Mouse (Mus musculus): ENCODE data around the gene Spata6.

The Spata6 gene

GRCm38 (mm10) chr4:111719776-111720661 lies at the start of gene Spata6:
TSS of gene Spata6 (plus strand) at chr4:111719984.
- DNase-seq (ENCODE audit: low spot score in 2 of 2): peak; percentile 83 to 88

DNA sequence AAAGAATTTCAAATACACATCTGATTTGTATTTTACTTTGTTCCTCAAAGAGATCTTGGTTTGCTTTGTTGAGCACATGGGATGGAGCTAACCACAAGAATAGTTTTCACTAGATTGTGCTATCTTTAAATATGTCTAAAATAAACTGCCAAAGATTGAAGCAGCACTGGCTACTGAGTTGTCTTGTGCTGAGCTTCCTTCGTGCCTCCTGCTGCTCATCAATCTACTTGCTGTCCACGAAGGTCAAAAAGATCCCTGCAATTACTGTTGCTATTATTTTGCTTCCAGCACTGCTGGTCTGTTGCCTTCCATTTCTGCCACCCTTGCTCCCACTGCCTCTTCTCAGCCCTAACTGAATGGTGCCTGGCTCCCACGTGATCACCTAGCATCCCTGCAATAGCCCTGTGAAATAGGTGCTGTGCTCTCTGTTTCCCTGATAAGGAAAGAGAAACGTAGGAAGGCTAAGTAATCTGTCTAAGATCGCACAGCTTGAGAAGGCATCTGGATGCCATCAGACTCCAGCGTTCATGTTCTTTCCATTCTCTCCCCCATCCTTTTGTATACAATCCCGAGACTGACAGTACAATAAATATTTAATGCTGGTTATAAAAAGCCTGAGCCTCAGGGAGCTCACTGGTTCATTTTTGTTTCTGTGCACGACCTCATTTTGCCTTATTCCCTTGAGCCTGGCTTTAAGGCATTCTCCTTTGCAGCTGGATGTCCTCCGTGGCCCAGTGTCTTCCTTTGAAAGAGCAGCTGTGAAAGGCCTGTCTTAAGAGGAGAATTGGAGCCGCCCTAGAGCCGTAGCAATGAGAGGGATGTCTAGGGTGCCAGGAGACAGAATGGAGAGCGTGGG lies 49.0 kb upstream of the Spata6 start:
- DNase-seq (ENCODE audit: low spot score in 2 of 2): no peak

GRCm38 (mm10) chr4:111671440-111671839 lies 48.3 kb upstream of the Spata6 start:
- no peak for DNase-seq (ENCODE audit: low spot score in 2 of 2)

DNA sequence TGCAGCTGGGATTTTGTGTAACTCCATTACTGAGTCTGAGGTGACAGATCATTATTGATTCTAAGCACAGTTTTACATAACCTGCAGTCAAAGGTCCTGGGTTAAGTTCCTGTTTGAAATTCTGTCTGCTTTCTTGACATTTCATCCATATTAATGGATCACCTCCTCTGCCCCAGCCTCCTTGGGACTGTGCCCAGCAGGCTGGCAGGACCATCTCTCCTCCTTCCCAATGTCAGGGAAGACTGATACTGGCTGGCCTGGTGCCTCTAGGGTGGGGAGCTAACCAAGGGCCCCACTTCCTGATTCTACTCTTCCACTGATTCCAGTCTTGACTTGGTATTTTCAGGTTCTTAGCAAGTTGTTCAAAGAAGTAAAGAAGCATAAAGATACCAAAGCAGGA lies 45.9 kb upstream of the Spata6 start:
- DNase-seq (ENCODE audit: low spot score in 2 of 2): no peak

GRCm38 (mm10) chr4:111681926-111682325 lies 37.9 kb upstream of the Spata6 start:
- no peak for DNase-seq (ENCODE audit: low spot score in 2 of 2)

DNA sequence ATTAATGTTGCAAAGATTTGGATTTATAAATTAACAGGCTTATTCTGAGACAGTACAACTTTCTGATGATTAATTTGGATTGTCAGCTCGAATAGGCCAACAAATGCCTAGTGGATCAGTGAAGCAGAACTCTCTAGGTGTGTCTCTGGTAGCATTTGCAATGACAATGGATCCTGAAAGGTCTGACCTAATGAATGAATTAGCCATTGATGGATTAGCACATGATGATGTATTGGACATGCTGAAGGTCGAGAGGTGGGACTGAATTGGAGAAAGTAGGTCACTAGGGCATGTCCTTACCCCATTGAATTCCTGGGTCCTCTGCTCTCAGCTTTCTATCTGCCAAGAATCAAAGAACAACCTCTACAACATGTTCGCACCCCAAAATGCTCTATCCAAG lies 37.0 kb upstream of the Spata6 start:
- no peak for DNase-seq (ENCODE audit: low spot score in 2 of 2)

DNA sequence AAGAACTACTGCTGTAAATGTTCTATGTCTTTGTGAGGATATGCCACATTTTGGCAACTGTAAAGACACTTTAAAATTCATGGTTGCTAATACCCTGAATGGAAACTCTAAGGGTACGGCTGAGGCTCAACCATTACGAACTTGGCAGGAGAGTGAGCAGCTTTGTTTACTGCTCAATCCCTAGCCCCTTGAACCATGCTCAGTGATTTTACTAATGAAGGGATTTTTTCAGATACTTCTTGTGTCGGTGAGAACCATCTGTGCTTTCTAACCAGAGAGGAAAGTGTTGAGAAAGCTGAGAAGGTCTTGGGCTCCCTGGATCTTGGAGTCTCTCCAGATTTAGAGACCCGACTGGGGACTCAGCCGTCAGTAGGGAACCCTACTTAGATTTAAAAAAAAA lies 35.9 kb upstream of the Spata6 start:
- DNase-seq (ENCODE audit: low spot score in 2 of 2): no peak

DNA sequence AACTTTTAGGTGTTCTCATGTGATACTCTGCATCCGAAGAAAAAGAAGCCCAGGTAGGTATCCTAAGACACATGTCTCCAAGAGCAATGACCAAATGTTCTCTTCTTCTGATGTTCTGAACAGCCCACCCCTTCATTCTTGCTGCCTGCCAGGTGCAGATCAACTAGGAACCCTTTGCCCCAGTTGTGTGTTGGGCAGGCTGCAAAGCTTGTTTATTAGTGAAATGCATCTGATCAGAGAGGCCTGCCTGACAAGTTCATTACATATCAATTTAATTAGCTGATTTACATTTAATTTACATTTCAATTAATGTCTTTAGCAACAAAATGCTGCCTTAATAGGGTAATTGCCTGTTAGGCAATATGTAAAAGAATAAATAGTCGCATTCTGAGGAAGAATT lies 33.8 kb upstream of the Spata6 start:
- no peak for DNase-seq (ENCODE audit: low spot score in 2 of 2)

DNA sequence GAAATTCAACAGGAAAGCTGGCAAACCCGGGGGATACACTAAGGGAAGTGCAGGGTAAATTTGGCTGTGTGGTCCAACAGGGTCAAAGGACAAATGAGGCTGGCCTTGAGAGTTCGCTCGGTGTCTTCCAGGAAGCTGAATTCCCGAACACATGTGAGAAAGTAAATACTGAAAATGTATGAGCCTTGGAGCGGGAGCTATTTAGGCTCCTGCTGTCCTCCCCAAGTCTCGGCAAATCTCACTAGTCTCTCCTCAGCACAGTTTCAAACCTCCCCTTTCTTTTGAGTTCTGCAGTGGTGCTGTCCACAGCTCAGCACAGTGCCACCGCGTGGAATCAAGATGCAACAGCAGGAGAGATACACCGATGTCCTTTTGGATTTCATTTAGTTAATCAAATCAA lies 32.8 kb upstream of the Spata6 start:
- DNase-seq (ENCODE audit: low spot score in 2 of 2): peak in 1 of 2 experiments; percentile 13

DNA sequence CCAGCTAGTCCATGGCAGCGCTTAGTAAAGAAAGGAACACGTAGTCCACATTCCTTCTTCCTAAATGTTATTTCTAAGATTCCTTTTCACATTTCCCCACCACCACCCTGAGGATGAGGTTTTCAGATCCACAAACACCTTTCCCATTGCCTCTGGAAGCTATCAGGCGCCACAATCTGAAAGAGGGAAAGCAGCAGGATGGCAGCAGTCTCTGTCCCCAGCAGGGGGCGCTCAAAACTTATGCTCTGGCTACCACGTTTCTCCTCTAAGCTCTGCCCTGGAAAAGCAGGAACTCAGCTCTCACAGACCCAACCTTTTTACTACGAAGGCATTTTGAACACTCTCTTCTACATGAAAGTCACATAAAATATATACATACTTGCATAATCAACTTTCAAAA lies 32.2 kb upstream of the Spata6 start:
- peak; percentile 18 to 46 for DNase-seq (ENCODE audit: low spot score in 2 of 2)

GRCm38 (mm10) chr4:111691057-111691543 lies 28.7 kb upstream of the Spata6 start:
- DNase-seq (ENCODE audit: low spot score in 2 of 2): no peak

- no peak for DNase-seq (ENCODE audit: low spot score in 2 of 2)
Observed at GRCm38 (mm10) chr4:111701381-111701780, 18.4 kb upstream of the Spata6 start.

GRCm38 (mm10) chr4:111704126-111704525 lies 15.7 kb upstream of the Spata6 start:
- DNase-seq (ENCODE audit: low spot score in 2 of 2): no peak

- no peak for DNase-seq (ENCODE audit: low spot score in 2 of 2)
Observed at GRCm38 (mm10) chr4:111704975-111705374, 14.8 kb upstream of the Spata6 start.

GRCm38 (mm10) chr4:111719296-111719695 lies 488 bp upstream of the Spata6 start:
- no peak for DNase-seq (ENCODE audit: low spot score in 2 of 2)

GRCm38 (mm10) chr4:111720662-111721003 lies 849 bp downstream of the Spata6 start:
- DNase-seq (ENCODE audit: low spot score in 2 of 2): no peak

- DNase-seq (ENCODE audit: low spot score in 2 of 2): peak in 1 of 2 experiments; percentile 10
Observed at GRCm38 (mm10) chr4:111721121-111721840, 1.5 kb downstream of the Spata6 start.

GRCm38 (mm10) chr4:111737551-111737950 lies 17.8 kb downstream of the Spata6 start:
- no peak for DNase-seq (ENCODE audit: low spot score in 2 of 2)

DNA sequence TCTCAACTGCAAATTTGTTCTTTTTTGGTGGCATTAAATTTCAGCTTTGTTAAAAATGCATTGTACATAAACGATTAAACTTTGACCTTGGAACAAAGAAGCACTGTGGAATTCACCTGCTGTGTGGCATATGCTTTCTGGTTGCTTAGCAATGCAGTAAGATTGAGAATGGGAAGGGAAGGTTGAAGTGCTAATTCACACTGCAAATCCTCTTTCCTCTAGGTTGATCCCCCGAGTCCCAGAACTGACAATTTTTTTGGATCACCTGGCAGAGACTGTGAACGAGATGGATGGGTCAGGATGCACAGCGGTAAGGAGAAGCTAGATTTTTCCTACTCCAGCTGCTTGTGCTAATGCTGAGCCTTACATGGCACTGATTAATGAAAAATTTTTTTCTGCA lies 60.7 kb downstream of the Spata6 start:
- no peak for DNase-seq (ENCODE audit: low spot score in 2 of 2)

GRCm38 (mm10) chr4:111799892-111800291 lies 80.1 kb downstream of the Spata6 start:
- no peak for DNase-seq (ENCODE audit: low spot score in 2 of 2)

- no peak for DNase-seq (ENCODE audit: low spot score in 2 of 2)
Observed at GRCm38 (mm10) chr4:111803164-111803563, 83.4 kb downstream of the Spata6 start.

DNA sequence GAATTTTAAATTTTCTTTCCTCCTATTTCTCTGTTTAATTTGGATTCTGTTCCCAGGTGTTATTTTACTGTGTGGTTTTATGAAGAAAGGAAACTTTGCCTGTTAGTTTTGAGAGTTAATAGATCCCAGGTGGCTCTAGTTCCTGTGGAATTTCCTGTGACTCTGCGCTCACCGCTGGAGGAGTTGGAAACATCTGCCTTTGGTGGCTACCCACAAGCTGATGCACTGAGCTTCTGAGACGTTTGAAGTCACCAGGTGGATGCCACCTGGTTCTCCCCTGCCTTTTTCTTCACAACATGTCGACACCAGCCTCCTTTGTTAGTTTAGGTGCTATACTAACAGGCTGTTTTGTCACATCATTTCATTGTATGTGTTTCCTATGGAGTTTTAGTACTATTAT lies 97.7 kb downstream of the Spata6 start:
- DNase-seq (ENCODE audit: low spot score in 2 of 2): no peak

Data from spleen, postnatal 14 days (tissue).